Mouse (Mus musculus): Measurements from ENCODE around the gene Ube2g2.
A peak's percentile ranks its signal among the peaks of the same experiment; 100 is the strongest.

Gene Ube2g2

GRCm38 (mm10) chr10:77622055-77622988 lies at the start of gene Ube2g2:
Gene Ube2g2, plus strand, starts transcription at chr10:77622275.
- peak; percentile 97 for DNase-seq

DNA sequence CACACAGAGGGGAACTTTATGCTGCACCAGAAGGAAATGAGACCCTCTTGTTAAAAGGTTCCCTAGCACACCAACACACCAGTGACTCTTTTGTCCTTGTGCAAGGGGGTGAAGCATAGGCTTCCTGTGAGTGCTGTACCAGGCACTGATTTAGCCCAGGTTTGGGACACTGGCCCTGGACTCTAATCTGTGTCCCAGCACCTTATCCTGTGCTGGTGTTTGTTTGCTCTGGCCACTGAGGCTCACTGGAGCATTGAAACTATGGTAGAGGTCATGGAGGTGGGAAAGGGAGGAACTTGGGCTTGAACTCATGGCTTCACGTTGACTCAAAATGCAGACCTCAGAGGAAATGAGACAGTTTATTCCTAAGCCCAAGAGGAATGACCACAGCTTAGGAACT lies 48.9 kb upstream of the Ube2g2 start:
- DNase-seq: no peak

DNA sequence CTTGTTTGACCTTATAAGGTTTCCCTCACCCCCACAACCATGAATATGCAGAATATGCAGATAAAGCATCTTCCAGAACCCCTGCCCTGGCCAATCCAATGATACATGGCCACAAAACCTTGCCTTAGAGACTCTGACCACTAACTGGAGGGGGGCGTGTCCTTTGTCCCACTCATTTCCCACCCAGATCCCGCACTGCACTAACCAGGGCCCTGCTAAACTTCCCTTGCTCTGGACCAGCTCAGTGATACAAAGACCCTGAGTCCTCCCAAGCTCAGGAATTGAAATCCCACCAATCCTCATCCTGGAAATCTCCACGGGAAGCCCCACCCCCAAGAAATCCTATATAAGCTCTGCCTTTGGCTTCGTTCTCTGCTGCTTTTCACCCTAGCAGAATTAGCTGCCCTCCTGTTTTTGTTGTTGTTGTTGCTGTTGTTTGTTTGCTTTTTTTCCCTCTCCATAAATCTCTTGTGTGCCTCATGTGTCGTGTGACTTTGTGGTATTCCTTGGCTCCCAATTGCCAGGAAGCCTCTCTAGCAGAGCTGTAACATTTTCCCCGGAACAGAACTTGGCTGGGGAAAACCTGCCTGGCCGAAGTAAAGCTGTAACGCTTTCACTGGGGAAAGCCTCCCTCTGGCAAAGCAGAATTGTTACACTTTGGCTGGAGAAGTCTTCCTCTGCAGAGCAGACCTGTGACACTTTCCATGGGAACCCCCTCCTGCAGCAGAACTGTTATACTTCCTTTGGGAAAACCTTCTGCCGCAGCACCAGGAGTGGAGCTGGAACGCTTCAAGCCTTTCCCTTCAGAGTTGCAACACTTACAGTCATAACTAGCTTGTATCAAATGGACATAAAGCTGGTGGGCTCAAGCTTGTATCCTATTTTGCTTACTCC lies 41.8 kb upstream of the Ube2g2 start:
- no peak for DNase-seq

DNA sequence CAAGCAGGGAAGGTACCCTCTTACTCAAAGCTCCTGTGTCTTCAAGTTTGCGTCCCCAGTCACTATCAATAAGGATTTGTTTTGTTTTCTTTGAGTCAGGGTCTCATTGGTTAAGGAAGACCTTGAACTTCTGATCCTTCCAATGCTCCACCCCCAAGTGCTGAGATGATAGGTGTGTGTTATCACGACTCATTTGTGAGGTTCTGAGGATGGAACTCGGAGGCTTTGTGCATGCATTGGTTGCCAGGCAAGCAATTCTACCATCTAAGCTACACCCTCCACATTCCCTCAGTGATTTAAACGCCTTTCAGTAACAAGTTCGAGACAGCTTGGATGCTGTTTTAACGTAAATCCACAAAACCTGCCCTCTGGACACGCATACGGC lies 41.1 kb upstream of the Ube2g2 start:
- DNase-seq: no peak

DNA sequence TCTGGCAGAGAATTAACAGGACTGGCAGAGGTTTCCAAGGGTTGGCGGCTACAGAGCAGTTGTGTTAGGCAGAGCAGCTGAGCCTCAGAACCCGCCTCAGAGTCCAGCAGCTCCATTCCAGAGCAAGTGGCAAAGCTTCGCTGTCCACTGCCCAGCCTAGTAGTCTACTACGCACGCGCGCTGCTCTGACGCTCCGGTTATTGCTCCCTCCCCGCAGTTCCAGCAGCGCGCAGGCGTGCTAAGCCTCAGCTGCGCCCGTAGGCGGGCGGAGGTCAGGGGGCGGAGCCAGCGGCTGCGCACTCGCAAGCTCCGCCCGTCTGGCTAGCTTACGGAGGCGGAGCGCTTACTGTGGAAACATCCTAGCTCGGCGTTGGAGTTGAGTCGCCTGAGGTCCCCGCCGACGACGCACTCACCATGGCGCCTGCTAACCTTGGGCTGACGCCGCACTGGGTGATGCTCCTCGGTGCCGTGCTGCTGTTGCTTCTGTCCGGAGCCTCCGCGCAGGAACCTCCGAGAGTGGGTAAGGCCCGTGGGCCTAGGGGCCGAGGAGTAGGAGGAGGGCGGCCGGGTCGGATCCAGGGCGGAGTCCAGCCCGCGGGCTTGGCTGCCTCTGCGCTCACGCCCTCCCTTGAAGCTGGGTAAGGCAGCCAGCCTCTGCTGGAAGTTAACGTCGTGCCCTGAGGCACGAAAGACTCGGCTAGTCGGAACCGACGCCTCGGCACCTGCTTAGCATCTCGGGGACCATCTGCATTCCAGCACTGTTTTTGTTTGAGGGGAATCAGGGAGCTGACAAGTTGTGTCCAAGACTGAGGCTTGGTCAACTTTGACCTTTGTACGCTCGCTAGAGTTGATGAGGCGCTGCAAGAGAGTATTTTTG lies 40.4 kb upstream of the Ube2g2 start, which contains the start of gene Pttg1ip:
Gene Pttg1ip (plus strand): TSS at position 313 of the 877 bp plus-strand sequence.
- peak; percentile 98 for DNase-seq

DNA sequence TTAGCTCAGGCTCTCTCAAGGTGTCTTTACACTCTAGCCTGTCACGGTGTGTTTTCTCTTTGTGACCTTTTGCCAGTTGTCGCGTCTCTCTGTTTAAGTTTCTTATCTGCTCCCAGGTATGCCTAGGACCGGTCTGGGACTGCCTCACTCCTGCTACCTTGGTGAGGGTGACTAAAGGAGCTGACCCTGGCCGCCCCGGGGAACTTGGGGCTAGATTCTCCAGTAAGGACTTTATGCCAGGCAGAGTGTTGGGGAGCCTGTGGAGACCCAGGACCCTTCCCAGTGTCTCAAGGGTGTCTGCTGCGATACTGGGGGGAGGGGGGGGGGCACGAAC lies 39.8 kb upstream of the Ube2g2 start:
- no peak for DNase-seq

- peak; percentile 61 for DNase-seq
These were observed 38.2 kb upstream of the Ube2g2 start for GRCm38 (mm10) chr10:77583795-77584422.

DNA sequence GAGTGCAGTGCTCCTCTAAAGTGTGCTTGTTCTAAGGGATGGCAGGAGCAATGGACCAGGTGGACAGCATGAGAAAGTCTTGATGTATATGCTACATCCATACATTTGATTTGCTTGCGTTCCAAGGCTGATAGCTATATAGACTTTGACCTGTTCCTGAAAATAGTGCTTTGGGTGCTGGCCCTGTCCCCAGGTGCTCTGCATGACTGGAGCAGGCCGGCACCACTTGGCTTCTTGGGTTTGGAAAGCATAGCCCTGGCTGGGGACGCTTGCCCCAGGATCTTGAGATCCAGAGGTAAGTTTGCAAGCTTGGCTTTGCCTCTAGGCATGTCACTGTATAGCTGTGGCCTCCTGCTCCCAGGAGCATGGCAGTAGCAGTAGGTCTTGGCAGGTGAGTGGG lies 35.4 kb upstream of the Ube2g2 start:
- no peak for DNase-seq

- peak; percentile 51 for DNase-seq
These were observed 34.8 kb upstream of the Ube2g2 start for GRCm38 (mm10) chr10:77587091-77587775.

- DNase-seq: no peak
These were observed 34.0 kb upstream of the Ube2g2 start for GRCm38 (mm10) chr10:77588036-77588435.

DNA sequence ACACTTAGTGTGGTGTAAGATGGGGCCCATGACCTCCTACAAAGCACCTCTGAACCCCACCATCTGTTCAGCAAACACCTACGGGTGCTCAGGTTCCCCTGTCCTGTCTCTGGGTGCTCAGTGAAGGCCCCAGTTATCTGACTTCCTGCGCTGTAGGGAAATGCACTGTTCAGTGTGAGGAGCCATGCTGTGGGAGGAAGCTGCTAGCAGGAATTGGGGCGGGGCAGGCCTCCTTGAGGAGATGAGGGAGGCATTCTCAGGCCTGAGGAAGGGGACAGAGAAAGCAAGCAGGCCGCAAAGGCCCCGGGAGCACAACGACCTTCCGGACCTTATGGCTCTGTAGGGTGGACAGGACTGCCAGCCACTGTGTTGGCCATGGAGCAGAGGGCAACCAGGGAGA lies 33.0 kb upstream of the Ube2g2 start:
- DNase-seq: no peak

GRCm38 (mm10) chr10:77589749-77590148 lies 32.3 kb upstream of the Ube2g2 start:
- no peak for DNase-seq

DNA sequence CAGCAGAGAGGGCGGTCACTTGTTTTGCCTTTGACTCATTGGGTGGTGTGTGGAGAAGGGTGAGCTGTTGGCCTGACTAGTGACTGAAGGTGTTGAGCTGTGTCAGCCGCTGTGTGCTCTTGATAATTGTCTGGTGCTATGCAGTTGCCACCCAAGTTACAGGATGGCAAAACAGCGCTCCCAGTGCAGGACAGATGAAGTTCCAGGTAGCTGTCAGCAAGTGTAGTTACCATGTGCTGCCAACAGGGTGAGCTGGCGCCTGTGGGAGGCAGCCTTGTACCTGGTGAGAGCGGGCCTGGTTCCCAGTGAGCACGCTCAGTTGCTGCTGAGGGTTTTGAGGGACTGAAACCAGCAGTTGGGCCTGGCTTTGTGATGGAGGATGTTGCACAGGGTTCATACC lies 31.3 kb upstream of the Ube2g2 start:
- DNase-seq: peak; percentile 67

- DNase-seq: no peak
These were observed 30.5 kb upstream of the Ube2g2 start for GRCm38 (mm10) chr10:77591546-77591945.

DNA sequence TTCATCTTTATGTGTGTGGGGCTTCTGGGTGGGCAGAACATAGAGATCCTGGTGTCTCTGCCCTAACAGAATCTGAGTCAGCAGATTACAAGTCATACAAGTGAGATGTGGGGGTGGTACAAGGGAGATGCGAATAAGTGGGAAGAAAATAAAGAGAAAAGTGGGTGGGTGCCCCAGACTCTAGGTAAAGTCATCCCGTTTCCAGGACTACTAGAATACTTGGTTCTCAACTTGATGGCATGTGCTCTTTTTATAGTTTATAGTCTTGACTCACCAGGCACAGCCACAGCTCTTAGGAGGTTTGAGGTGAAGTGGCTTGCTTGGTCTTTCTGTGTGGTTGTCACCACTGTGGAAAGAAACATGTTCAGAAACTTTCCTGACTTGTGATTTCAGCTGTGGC lies 26.0 kb upstream of the Ube2g2 start:
- no peak for DNase-seq

GRCm38 (mm10) chr10:77603021-77603420 lies 19.1 kb upstream of the Ube2g2 start:
- no peak for DNase-seq

GRCm38 (mm10) chr10:77604111-77604510 lies 18.0 kb upstream of the Ube2g2 start:
- DNase-seq: no peak

DNA sequence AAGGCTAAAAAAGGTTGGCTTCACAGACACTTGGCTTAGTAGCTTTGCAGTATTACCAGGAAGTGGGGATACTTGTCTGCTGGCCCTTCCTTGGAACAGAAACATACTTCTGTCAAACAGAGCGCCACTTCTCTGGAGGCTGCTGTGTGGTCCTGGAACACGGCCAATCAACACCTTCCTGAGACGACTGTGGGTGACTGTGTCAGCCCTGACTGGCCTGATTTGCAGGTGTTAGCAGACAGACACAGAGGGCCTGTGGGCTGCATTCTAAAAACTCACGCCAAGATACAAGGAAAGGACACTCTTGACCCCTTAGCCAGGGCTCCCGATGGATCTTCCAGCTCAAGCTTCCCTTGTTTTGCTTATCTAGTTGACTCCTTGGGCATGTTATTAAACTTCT lies 17.1 kb upstream of the Ube2g2 start:
- DNase-seq: no peak

GRCm38 (mm10) chr10:77605368-77605767 lies 16.7 kb upstream of the Ube2g2 start:
- peak; percentile 46 for DNase-seq

- peak; percentile 98 for DNase-seq
These were observed 15.9 kb upstream of the Ube2g2 start, which contains the start of the genes Sumo3 and Gm49325 for GRCm38 (mm10) chr10:77605908-77606826. Gene Sumo3, plus strand, starts transcription at chr10:77606097. Gene Gm49325, plus strand, starts transcription at chr10:77606197.

Measured in kidney, postnatal 14 days (tissue).